Mouse (Mus musculus) layer of hippocampus, adult 2 months (tissue): ENCODE measurements around the gene Platr25. TPM values are rescaled to one million over a fixed set of nuclear protein-coding genes. Genes with fewer than 3 reads are reported as not detected.
"Not testable (repeated sequence)": the region's sequence is repeated elsewhere in the genome, so short reads cannot be mapped to it uniquely, and the experiment has no call there.

Experiments used
- DNase-seq, 2 experiments: peaks; one replicate each; pipeline ENCODE4 v3.0.0; 2022; ENCODE audit warnings: low spot score in 2 of 2
- H3K27ac ChIP-seq: fragments of 200-600 bp; 2 replicates; pipeline ENCODE4 v1.8.1; 2022
- H3K4me3 ChIP-seq: fragments of 200-600 bp; 2 replicates; pipeline ENCODE4 v1.8.1; 2022; ENCODE audit warnings: mild to moderate bottlenecking
- CTCF ChIP-seq: fragments of 200-600 bp; conservative IDR thresholded peaks from 2 replicates; pipeline ENCODE4 v1.8.1; 2022; ENCODE audit warnings: antibody characterized with exemption, mild to moderate bottlenecking, moderate library complexity
- long read RNA-seq, 2 experiments: library from polyadenylated mRNA; stranded (forward); transcript quantifications; one replicate each; pipeline ENCODE4 v2.0.0; 2021; ENCODE audit warnings: borderline mapping rate in 2 of 2
- total RNA-seq, 2 experiments: library from RNA; stranded (reverse); gene quantifications; 2 replicates each; pipeline ENCODE4 v1.2.3; 2021

The Platr25 gene
- 10 to 100 TPM; 13.0 to 14.5 TPM for total RNA-seq
- long read RNA-seq, experiment 1, partial matches to known transcripts, result 0 of 1 reads
- long read RNA-seq, experiment 1, other reads (novel, unspliced or antisense), result 0 of 1 reads
- long read RNA-seq, experiment 2, partial matches to known transcripts, result 0 of 2 reads
- long read RNA-seq, experiment 2, other reads (novel, unspliced or antisense), result 0 of 2 reads

DNA sequence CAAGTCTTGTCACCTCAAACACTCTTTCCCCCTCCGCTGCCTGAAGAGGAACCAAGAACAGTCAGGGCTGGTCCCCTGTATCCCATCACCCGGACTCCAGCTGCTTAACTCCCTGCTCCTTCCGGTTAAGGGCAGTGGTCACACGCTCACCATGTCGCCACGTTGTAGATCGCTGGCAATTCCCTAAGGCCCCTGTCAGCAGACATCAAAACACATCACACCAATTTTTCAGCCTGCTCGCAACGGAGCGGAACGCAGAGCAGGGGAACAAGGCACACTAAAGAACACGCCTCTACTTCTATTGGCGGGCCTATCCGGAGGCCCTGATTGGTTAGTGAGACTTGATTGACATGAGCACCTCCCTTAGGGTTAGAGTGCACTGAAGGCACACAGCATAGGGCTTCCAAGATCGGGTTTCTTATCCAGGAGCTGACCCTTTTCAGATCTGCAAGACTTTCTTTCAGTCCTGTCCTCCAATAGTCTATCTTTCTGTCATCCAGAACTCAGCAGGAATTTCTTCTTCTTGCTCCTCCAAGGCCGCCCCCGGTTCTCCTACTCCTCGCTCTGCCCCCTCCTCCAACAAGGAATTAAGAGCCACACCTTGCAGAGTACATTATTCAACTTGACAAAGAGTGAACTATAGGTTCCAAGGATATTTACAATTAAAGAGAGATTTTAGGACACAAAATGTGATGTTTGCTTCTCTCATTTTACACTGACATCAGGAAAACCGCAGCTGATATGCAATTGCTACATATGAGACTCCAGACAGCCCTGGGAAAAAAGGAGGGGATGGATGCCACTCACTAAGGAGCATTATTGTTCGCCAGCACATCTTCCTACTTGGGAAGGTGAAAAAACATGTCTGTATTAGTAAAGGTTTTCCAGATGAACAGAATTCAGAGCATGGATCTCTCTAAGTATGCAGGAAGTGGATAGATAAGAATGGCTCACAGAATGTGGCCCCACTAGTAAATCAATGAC lies at the start of gene Platr25:
TSS of gene Platr25 (minus strand) at position 278 of the 984 bp plus-strand sequence.
- DNase-seq, result peak; percentile 23 to 26
- peak within 1 kb of the TSS; percentile 52 for H3K4me3 ChIP-seq
- not testable (repeated sequence) for H3K27ac ChIP-seq

GRCm38 (mm10) chr13:62807981-62808380 lies 47.5 kb upstream of the Platr25 start:
- H3K4me3 ChIP-seq, H3K27ac ChIP-seq, DNase-seq: not testable (repeated sequence)

GRCm38 (mm10) chr13:62786135-62786493 lies 25.6 kb upstream of the Platr25 start:
- peak overlapping the region; percentile 65; the same call in 1 of the 2 replicates for H3K27ac ChIP-seq
- DNase-seq, result not testable (repeated sequence)
- peak overlapping the region; percentile 65 for H3K4me3 ChIP-seq

DNA sequence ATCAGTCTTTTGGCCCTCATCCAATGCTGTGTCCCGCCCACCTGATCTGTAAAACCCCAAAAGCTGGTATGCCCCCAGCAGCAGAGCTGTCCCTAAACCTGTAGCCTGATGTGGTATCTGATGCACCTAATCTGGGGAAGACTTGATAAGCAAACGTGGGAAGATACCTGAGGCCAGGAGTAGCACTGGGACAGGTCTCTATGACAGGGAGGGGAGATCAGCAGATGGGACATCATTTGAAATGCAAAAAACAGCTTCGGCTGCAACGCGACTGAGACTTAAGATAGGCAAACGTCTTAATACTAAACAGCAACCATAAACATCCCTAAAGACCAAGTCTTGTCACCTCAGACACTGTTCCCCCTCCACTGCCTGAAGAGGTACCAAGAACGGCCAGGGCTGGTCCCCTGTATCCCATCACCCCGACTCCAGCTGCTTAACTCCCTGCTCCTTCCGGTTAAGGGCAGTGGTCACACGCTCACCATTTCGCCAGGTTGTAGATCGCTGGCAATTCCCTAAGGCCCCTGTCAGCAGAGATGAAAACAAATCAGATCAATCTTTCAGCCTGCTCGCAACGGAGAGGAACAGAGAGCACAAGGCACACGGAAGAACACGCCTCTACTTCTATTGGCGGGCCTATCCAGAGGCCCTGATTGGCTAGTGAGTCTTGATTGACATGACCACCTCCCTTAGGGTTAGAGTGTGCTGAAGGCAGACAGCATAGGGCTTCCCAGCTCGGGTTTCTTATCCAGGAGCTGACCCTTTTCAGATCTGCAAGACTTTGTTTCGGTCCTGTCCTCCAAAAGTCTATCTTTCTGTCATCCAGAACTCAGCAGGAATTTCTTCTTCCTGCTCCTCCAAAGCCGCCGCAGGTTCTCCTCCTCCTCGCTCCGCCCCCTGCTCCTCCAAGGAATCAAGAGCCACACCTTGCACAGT lies 25.0 kb upstream of the Platr25 start, which contains the start of gene Gm5141:
TSS of gene Gm5141 (minus strand) at position 610 of the 936 bp plus-strand sequence.
- Histone ChIP-seq H3K4me3 (peak within 1 kb of the TSS; percentile 65), H3K27ac (peak within 1 kb of the TSS; percentile 81)
- peak; percentile 24 to 49 for DNase-seq

DNA sequence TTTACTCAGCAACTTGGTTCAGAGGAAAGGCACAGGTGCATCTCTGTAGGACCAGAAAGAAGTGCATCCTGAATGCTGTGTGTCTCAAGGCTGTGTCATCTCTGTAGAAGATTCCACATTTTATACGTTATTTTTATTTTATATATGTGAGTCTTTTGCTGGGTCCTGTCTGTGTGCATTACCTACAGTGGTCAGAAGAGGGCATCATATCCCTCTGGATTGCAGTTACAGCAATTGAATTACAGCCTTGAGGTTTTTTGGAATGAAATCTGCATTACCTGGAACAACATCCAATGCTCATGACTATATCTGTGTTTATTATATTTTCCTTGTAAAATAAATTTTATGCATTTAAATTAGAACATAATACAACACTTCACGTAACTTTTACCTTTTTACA lies 3.3 kb upstream of the Platr25 start:
- DNase-seq, result peak in 1 of 2 experiments; percentile 19
- not testable (repeated sequence) for H3K4me3 ChIP-seq, H3K27ac ChIP-seq
- TF ChIP-seq CTCF, result peak; percentile 77

DNA sequence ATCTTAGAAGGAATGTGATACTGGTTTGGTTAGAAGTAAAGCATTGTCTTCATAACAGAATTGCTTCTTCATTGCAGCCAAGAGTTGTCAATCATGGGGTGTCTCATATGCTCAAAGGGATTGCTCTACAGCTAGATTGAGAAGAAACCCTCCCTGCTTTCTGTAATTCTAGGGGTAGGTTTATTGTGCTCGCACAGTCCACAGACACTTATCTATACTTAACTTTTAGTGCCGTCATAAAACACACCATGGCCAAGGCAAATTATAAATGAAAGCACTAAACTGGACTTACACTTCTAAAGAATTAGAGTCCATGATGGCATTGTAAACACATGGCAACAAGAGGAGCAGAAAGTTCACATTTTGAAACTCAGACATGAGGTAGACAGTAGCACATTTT lies 27.2 kb downstream of the Platr25 start:
- H3K27ac ChIP-seq, result no peak overlapping the region
- no peak for DNase-seq
- H3K4me3 ChIP-seq, result no peak overlapping the region
- no peak for TF ChIP-seq CTCF

DNA sequence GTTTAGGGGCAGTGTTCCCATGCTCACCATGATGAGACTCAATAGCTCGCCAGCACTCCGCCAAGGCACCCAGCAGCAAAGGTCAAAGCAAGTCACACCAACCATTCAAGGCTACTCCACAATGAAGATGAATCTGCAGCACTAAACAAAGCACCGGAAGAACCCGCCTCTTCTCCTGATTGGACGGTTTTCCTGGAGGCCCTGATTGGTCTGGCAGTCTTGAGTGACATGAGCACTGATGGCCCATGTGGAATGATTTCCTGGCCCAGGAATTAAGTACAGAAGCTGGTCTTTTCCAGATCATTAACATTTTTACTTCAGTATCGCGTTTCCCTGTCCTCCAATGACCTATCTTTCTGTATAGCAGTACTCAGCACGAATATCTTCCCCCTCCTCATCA lies 47.9 kb downstream of the Platr25 start:
- H3K4me3 ChIP-seq, H3K27ac ChIP-seq, DNase-seq: not testable (repeated sequence)

- not testable (repeated sequence) for DNase-seq
- peak overlapping the region; percentile 60 for H3K4me3 ChIP-seq
- H3K27ac ChIP-seq, result peak overlapping the region; percentile 65; the same call in 1 of the 2 replicates
These were observed 75.2 kb downstream of the Platr25 start for GRCm38 (mm10) chr13:62685287-62685648.

DNA sequence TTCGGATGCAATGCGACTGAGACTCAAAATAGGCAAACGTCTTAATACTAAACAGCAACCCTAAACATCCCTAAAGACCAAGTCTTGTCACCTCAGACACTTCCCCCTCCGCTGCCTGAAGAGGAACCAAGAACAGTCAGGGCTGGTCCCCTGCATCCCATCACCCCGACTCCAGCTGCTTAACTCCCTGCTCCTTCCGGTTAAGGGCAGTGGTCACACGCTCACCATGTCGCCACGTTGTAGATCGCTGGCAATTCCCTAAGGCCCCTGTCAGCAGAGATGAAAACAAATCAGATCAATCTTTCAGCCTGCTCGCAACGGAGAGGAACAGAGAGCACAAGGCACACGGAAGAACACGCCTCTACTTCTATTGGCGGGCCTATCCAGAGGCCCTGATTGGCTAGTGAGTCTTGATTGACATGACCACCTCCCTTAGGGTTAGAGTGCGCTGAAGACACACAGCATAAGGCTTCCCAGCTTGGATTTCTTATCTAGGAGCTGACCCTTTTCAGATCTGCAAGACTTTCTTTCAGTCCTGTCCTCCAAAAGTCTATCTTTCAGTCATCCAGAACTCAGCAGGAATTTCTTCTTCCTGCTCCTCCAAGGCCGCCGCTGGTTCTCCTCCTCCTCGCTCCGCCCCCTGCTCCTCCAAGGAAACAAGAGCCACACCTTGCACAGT lies 75.8 kb downstream of the Platr25 start:
- peak overlapping the region; percentile 65 for H3K27ac ChIP-seq
- DNase-seq, result peak in 1 of 2 experiments; percentile 22
- H3K4me3 ChIP-seq, result peak overlapping the region; percentile 60

DNA sequence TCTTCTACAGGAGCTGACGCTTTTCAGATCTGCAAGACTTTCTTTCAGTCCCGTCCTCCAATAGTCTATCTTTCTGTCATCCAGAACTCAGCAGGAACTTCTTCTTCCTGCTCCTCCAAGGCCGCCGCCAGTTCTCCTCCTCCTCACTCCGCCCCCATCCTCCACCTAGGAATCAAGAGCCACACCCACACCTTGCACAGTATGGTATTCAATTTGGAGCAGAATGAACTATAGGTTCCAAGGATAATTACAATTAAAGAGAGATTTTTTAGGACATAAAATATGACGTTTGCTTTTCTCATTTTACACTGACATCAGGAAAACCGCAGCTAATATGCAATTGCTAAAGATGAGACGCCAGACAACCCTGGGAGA lies 107.2 kb downstream of the Platr25 start:
- no peak for TF ChIP-seq CTCF
- H3K4me3 ChIP-seq, result peak overlapping the region; percentile 65
- no peak overlapping the region for H3K27ac ChIP-seq
- no peak for DNase-seq

- peak overlapping the region; percentile 65 for H3K4me3 ChIP-seq
- peak; percentile 59 to 82 for DNase-seq
- H3K27ac ChIP-seq, result peak overlapping the region; percentile 64
These were observed 107.7 kb downstream of the Platr25 start for GRCm38 (mm10) chr13:62652681-62653368.

DNA sequence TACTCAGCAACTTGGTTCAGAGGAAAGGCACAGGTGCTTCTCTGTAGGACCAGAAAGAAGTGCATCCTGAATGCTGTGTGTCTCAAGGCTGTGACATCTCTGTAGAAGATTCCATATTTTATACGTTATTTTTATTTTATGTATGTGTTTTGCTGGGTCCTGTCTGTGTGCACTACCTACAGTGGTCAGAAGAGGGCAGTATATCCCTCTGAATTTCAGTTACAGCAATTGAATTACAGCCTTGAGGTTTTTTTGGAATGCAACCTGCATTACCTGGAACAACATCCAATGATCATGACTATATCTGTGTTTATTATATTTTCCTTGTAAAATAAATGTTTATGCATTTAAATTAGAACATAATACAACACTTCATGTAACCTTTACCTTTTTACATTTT lies 133.4 kb downstream of the Platr25 start:
- not testable (repeated sequence) for DNase-seq, H3K4me3 ChIP-seq, H3K27ac ChIP-seq
- peak; percentile 77 for TF ChIP-seq CTCF

DNA sequence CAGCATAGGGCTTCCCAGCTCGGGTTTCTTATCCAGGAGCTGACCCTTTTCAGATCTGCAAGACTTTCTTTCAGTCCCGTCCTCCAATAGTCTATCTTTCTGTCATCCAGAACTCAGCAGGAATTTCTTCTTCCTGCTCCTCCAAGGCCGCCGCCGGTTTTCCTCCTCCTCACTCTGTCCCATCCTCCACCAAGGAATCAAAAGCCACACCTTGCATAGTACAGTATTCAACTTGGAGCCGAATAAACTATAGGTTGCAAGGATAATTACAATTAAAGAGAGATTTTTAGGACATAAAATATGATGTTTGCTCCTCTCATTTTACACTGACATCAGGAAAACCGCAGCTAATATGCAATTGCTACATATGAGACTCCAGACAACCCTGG lies 136.2 kb downstream of the Platr25 start:
- DNase-seq, result not testable (repeated sequence)
- Histone ChIP-seq H3K4me3 (peak overlapping the region; percentile 54), H3K27ac (peak overlapping the region; percentile 43; the same call in 1 of the 2 replicates)

DNA sequence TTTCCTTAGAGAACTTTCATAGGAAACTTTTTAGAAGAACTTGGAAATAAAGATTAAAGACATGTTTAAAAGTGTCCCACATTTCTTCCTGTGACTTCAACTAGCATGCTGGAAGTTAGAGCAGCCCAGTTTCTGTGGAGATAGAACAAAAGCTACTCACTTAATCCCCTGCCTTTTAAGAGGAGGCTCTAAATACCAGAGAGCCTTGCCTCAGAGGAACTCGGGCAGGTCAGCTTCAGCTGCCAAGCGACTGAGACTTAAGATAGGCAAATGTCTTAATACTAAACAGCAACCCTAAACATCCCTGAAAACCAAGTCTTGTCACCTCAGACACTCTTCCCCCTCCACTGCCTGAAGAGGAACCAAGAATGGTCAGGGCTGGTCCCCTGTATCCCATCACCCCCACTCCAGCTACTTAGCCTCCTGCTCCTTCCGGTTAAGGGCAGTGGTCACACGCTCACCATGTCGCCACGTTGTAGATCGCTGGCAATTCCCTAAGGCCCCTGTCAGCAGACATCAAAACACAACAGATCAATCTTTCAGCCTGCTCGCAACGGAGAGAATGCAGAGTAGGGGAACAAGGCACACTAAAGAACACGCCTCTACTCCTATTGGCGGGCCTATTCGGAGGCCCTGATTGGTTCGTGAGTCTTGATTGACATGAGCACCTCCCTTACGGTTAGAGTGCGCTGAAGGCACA lies 136.8 kb downstream of the Platr25 start, which contains the start of gene 6720489N17Rik:
TSS of gene 6720489N17Rik (minus strand) at position 606 of the 700 bp plus-strand sequence.
- H3K27ac ChIP-seq, result peak within 1 kb of the TSS; percentile 43; the same call in 1 of the 2 replicates
- peak within 1 kb of the TSS; percentile 54 for H3K4me3 ChIP-seq
- peak; percentile 65 to 66 for DNase-seq
